Mouse (Mus musculus) thymus, postnatal 36 days (tissue): ENCODE data around the gene Sfrp5.
A peak's percentile ranks its signal among the peaks of the same experiment; 100 is the strongest.

Experiments
- DNase-seq, 2 experiments: peaks; one replicate each; pipeline ENCODE4 v3.0.0; 2022; ENCODE audit warnings: mixed read lengths in 2 of 2

Gene Sfrp5

DNA sequence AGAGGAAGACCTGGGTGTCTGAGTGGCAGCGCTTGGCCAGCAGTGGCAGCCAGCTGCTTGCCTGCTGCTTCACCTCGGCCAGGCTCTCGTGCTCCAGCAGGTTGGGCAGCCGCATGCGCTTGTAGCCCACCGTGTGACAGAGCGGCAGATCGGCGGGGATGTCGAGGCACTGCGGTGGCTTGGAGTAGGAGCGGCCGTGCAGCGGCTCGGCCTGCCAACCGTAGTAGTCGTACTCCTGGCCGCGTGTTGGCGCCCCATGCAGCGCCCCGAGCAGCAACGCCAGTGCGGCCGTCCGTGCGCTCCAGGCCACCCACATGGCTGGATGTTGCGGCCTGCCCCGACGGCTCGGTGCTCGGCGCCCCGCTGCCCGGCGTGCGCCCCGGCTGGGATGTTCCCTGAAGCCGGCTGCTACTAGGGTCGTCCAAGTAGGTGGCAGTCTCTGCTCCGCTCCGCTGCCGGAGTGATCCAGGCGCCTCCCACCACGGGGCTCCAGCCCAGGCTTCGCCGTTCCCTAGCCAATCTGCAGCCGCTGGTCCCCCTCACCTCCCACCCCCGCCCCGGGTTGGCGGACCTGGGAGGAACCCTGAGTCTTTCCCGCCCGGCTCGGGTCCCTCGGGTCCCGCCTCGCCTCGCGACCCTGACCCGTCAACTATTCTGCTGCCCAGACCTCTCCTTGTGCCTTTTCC lies at the start of gene Sfrp5:
TSS of gene Sfrp5 (minus strand) at position 557 of the 686 bp plus-strand sequence.
- DNase-seq: no peak

DNA sequence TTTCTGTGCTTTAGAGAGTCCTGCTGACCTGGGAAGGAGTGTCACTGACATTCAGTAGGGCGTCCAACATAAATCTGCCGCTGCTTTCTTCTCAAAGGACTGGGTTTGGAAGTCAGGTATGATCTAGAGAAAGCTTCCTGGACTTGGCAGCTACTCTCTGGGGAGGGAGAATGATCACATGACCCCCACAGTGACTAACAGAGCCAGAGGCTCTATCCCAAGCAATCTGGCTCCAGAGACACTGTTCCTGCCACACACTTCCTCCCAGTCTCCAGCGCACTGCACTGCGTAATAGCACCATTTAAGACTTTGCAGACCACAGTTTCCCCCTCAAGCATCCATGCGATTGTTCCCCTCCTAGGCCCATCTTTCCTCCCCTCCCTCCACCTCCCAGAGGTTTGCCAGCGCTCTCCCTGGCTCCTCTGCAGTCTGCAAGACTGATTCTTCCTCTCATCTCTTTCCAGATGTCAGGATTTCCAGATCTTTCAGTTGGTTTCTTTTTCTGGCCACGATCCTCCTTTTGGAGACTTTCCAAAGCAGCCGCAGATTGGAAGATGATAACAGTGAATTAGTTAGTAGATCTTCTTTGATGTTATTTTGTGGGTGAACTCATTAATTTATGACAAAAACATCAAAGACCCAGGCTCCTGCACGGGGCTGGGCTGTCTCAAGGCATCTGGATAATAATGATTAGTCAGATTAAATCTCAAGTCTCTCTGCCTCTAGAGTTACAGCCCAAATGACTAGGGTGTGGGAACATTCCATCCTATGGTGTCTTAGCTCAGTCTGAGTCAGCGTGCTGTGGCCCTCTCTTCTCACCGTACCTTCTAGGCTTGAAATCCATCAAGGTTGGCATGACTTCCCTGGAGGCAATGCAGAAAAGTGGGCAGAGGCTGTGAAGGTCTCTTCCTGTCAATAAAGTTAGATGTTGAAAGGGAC lies 48.2 kb upstream of the Sfrp5 start:
- DNase-seq: no peak

DNA sequence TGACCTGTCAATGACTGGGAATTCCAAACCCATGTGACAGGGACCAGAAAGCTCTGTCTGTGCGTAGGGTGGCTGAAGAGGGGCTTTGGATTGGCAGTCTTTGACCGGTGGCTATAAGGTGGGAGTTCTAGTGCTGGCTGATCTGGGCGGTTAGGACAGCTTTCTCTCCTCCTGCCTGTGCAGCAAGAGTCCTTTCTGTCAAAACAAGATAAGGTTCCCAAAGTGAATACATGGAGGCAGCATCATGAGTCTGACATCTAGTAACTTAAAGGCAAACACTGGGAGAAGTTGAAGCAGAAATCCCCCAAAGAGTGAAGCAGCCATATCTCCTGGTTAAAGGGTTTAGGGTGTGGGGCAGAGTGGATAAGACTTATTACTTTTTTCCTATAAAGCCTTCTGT lies 45.5 kb upstream of the Sfrp5 start, which contains the start of gene Golga7b:
TSS of gene Golga7b (plus strand) at position 56 of the 400 bp plus-strand sequence.
- DNase-seq: no peak

- no peak for DNase-seq
Measured at GRCm38 (mm10) chr19:42246626-42247025, 44.6 kb upstream of the Sfrp5 start.

DNA sequence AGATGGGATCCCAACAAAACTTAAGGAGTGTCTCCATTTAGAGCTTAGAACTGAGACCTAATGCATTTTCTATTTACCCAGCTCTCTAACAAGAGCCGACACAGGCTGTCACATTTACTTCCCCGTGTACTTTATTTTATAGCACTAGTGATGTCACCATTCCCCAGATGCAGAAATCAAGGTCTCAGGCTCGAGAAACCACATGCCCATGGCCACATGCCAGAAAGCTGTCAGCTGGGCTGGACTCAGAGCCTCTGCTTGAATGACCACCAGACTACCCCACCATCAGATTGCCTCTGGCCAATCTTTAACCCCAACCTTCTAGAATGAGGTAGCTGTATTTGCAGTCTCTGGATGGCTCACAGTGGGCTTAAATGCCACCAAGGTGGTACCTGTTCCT lies 41.3 kb upstream of the Sfrp5 start:
- no peak for DNase-seq

GRCm38 (mm10) chr19:42240881-42241280 lies 38.8 kb upstream of the Sfrp5 start:
- DNase-seq: no peak

- DNase-seq: no peak
Measured at GRCm38 (mm10) chr19:42238341-42238715, 36.3 kb upstream of the Sfrp5 start.

- DNase-seq: no peak
Measured at GRCm38 (mm10) chr19:42237602-42238340, 35.7 kb upstream of the Sfrp5 start.

- no peak for DNase-seq
Measured at GRCm38 (mm10) chr19:42230986-42231385, 28.9 kb upstream of the Sfrp5 start.

- no peak for DNase-seq
Measured at GRCm38 (mm10) chr19:42230288-42230568, 28.2 kb upstream of the Sfrp5 start.

- DNase-seq: no peak
Measured at GRCm38 (mm10) chr19:42229499-42230287, 27.6 kb upstream of the Sfrp5 start.

DNA sequence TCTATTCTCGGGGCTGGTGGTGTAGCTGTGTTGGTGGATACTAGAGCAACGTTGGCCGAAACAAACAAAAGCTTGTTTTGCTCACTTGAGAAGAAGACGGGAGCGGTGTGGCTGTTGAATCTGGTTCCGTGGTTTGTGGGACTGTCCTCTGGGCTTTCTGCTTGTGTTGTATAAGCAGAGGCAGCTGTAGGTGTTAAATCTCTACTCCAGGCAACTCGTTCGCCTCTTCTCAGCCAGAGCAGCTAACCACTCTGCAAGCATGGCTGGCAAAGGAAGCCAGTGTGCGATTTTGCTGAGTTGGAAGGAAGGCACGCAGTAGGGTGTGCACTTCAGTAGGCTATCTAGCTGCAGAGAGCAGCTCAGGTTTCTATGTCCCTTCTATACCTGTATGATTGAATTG lies 24.4 kb upstream of the Sfrp5 start:
- no peak for DNase-seq

GRCm38 (mm10) chr19:42217374-42217763 lies 15.3 kb upstream of the Sfrp5 start:
- peak in 1 of 2 experiments; percentile 9 for DNase-seq

DNA sequence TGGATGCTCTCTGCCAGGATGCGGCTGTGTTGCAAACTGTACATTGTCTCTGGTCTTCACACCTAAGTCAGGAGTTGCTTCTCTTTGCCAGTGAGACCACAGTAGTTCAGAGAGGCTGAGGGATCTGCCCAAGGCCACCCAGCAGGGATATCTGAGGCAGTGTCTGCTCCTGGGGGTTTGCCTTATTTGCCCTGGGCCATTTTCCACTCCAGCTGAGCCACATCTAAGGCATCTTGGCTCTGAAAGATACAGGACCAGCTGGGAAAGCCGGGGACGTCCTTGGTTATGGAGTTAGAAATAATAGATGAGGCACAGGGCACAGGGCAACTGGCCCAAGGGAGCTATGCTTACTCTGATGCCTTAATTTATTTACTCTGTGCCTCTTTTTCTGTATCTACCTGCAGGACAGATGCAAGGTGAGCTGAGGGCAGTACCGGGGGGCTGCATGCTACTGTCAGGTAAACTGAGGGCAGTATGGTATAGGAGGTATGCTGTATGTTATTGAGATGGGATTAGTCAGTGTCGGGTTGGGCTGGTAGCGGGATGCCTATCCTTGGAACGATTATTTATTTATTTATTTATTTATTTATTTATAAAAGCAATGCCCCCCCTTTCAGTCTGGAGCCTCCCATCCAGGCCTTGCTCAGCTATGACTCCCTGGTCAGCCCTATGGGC lies 14.8 kb upstream of the Sfrp5 start:
- no peak for DNase-seq

GRCm38 (mm10) chr19:42214601-42215000 lies 12.5 kb upstream of the Sfrp5 start:
- no peak for DNase-seq

DNA sequence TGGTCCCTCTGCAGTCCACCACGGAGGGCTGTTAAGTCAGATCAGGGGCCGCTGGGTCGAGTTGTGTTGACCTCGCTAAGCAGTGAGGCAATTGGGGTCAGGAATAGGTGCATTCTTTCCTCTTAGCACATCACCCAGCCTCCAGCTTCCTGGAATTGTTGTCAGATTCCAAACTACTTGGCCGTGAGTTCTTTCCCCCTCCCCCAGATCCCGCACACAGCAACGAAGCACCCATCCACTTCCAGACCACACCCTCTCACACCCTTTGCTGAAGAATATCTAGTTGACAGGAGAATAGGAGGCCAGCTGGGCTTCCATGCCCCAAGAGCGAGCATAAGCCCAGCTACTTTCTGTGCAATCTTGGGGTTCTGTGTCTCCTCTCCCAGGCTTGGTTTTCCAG lies 9.9 kb upstream of the Sfrp5 start:
- DNase-seq: no peak

- no peak for DNase-seq
Measured at GRCm38 (mm10) chr19:42209976-42210375, 7.9 kb upstream of the Sfrp5 start.

DNA sequence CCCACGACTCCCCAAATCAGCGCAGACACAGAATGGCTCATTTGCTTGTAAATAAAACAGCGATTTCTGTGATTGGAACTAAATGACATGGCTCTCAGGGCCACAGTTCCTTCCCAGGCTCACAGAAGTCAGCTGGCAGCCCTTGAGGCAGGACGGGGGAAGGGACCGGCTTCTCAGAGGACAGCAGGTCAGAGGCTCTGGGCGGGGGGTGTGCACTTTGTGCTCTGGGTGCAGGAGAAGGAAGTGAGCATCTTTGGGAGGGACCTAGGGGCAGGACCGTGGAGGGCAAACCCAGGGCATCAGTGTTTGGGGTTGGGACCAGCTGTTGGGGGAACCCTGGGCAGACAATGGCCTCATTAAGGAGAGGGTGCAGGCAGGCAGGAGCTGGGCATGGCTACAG lies 7.4 kb upstream of the Sfrp5 start:
- no peak for DNase-seq

DNA sequence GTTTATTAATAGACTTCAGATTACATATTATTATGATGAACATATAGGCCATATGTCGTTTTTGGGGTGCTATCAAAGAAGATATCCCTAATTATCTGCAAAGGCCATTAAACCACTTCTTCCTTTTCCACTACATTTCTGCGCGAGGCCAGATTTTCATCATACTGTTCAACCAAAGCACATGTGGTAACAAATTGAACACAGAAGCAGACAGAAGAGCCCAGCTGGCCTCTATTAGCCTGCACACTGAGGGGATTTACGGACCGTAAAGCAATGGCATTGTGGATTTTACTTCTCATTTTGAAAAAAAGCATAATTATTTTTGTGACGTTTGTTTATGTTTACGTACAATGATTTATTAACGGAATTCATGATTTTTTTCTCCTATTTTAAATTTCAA lies 3.1 kb upstream of the Sfrp5 start:
- no peak for DNase-seq

GRCm38 (mm10) chr19:42204306-42204705 lies 2.3 kb upstream of the Sfrp5 start:
- no peak for DNase-seq

DNA sequence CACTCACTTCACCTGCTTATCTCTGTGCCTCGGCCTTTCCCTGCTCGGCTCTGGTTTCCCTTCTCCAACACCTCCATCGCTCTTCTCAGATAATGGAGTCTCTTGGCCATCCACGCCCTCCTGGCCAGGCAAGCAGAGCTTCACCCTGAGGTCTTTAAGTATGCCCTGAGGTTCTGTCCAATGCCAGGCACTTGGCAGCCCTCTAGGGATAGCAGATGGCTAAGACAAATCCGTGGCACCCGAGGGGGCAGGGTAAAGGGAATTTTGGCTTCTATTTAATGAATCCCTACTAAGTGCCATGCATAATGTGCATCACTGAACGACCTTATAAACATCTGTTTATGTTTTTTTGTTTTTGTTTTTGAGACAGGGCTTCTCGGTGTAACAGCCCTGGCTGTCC lies 415 bp upstream of the Sfrp5 start:
- DNase-seq: no peak

DNA sequence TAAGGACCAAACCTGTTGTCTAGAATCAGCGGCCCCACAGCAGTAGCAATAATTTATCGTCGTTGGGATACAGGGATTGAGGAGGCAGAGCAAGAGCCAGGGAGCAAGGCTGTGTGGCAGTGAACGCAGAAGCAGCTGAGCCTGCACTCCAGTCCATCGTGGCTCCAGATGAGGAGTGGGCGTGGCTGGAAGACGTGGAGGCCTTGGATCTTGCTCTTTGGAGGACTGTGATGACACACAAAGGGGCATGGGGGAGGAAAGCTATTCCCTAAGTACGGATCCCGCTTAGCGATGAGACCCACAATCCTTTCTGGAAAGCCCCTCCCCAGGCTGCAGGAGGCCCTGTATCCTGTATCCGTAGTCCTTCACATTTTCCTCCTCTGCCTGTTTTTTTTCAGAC lies 4.0 kb downstream of the Sfrp5 start:
- no peak for DNase-seq
